Mouse (Mus musculus) cerebral cortex, adult 2 months (tissue): ENCODE measurements around the gene Tmem100.

Experiments
- WGBS: fragments of 180-500 bp; shearing (Covaris S2); methylation state at CpG from one replicate; pipeline ENCODE4 v1.1.7; 2018; 5-methylcytosine and 5-hydroxymethylcytosine counted together

The Tmem100 gene

GRCm38 (mm10) chr11:90066405-90067250 is 36.5 kb downstream of the Tmem100 start:
- 76% methylated on average over 23 of the region's 23 CpGs for WGBS

GRCm38 (mm10) chr11:90071747-90072146 is 41.6 kb downstream of the Tmem100 start:
- WGBS: 54% methylated on average over 9 of the region's 9 CpGs

- WGBS: 75% methylated on average over 5 of the region's 5 CpGs
These were observed 43.1 kb downstream of the Tmem100 start for GRCm38 (mm10) chr11:90073201-90073600.

GRCm38 (mm10) chr11:90076666-90077065 is 46.5 kb downstream of the Tmem100 start:
- 87% methylated on average over 3 of the region's 3 CpGs for WGBS

- WGBS: 53% methylated on average over 3 of the region's 3 CpGs
These were observed 50.6 kb downstream of the Tmem100 start for GRCm38 (mm10) chr11:90080678-90081267.

- WGBS: 90% methylated on average over 10 of the region's 10 CpGs
These were observed 51.9 kb downstream of the Tmem100 start for GRCm38 (mm10) chr11:90081820-90082596.

GRCm38 (mm10) chr11:90083042-90083441 is 52.9 kb downstream of the Tmem100 start:
- 60% methylated on average over 3 of the region's 3 CpGs for WGBS

GRCm38 (mm10) chr11:90084166-90084565 is 54.0 kb downstream of the Tmem100 start:
- 67% methylated on average over 5 of the region's 5 CpGs for WGBS
